Mouse (Mus musculus): ENCODE measurements around the gene Nav2.

DNA sequence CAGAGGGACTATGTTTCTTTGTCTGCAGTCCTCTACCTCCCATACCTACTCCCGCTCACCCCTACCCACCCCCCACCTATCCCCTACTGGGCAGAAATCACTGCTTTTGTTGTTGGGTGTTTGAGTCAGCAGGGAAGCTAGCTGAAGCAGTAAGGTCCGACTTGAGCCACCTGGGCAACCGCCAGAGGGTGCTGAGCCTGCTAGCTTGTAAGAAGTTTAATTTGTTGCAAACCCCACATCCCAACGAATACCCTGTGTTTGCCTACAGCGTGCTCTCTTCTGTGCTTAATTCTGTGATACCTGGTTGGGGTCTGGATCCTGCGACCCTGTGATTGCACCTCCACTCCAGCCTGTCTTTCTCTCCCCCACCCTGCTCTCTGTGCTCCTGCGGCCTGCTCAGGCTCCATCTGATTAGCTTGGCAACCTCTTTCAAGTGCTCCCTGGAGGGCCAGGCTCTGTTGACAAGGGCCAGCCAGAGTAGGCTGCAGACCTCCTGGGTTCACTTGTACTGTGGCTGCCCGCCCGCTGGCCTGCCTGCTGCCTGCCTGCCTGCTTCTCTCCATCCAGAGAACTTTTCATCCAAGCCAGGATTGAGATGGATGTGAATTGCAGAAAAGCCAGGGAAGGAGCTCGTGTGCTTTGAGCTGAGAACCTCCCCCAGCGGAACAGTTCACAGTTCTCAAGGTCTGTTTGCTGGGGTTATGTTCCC is 575.7 kb downstream of the Nav2 start:
- TF ChIP-seq USF2 (IDR thresholded peaks at IDR 0.05; ENCODE audit: borderline replicate concordance in 1 of 2, insufficient read depth in 1 of 2, low read depth in 1 of 2, low read length in 2 of 2) (no peak), POLR2A (IDR thresholded peaks at IDR 0.05; ENCODE audit: control insufficient read depth in 1 of 2, insufficient read depth in 1 of 2, low read depth in 1 of 2, low read length in 2 of 2, poor library complexity in 1 of 2) (no peak), CTCF (IDR thresholded peaks at IDR 0.05 in 2 of 3, conservative IDR thresholded peaks at IDR 0.05 in 1 of 3; ENCODE audit: control insufficient read depth in 1 of 3, insufficient read depth in 1 of 3, low read depth in 2 of 3, low read length in 3 of 3, poor library complexity in 1 of 3, severe bottlenecking in 1 of 3) (no peak), GABPA (IDR thresholded peaks at IDR 0.05; ENCODE audit: low read depth, low read length) (no peak), UBTF (IDR thresholded peaks at IDR 0.05; ENCODE audit: borderline replicate concordance, insufficient read depth, low read depth, low read length) (no peak)

Measured in MEL (cell line).